Mouse (Mus musculus): ENCODE measurements around the gene Tom1l1. TPM values are rescaled to one million over a fixed set of nuclear protein-coding genes. Genes with fewer than 3 reads are reported as not detected.

Tom1l1 gene
- total and polyA plus RNA-seq, 3 experiments: 7.8 to 57.7 (median 43.6) TPM

- no peak for DNase-seq
These were observed 66.1 kb downstream of the Tom1l1 start for GRCm38 (mm10) chr11:90622044-90622443.

GRCm38 (mm10) chr11:90616431-90616830, 71.7 kb downstream of the Tom1l1 start:
- no peak for DNase-seq

- DNase-seq: no peak
These were observed 73.4 kb downstream of the Tom1l1 start for GRCm38 (mm10) chr11:90614743-90615142.

GRCm38 (mm10) chr11:90612118-90612517, 76.0 kb downstream of the Tom1l1 start:
- no peak for DNase-seq

GRCm38 (mm10) chr11:90603066-90603465, 85.1 kb downstream of the Tom1l1 start:
- DNase-seq: no peak

- no peak for DNase-seq
These were observed 92.3 kb downstream of the Tom1l1 start for GRCm38 (mm10) chr11:90595826-90596225.

Other genes starting within 250 kb of the Tom1l1 start
- gene Stxbp4, start 50.3 kb downstream of the Tom1l1 start, total RNA-seq (2021): 10 to 100 TPM in 1 of 2 experiments, 1 to 10 TPM in 1; 8.4 to 12.0 TPM
- gene Stxbp4, start 50.3 kb downstream of the Tom1l1 start, polyA plus RNA-seq (2012; rRNA removed): 1.7 and 2.0 TPM in 2 replicates
- 10 to 100 TPM; 14.7 to 19.2 TPM for gene Cox11, start 50.2 kb downstream of the Tom1l1 start, total RNA-seq (2021)
- 23.9 and 30.4 TPM in 2 replicates for gene Cox11, start 50.2 kb downstream of the Tom1l1 start, polyA plus RNA-seq (2012; rRNA removed)

Measured in adrenal gland, adult 2 months (tissue).